Mouse (Mus musculus) cerebellum, postnatal 4 days (tissue): ENCODE measurements at regions not wholly inside any gene's neighbourhood (a gene's known extent, or its start where the extent isn't known, plus 50 kb on each side); places are given as distances from the start of the nearest gene placed in this dataset.

ENCODE experiments used
- DNase-seq, 2 experiments: peaks; one replicate each; pipeline ENCODE4 v3.0.0; 2022; ENCODE audit warnings: low spot score in 2 of 2, mixed read lengths in 1 of 2

DNA sequence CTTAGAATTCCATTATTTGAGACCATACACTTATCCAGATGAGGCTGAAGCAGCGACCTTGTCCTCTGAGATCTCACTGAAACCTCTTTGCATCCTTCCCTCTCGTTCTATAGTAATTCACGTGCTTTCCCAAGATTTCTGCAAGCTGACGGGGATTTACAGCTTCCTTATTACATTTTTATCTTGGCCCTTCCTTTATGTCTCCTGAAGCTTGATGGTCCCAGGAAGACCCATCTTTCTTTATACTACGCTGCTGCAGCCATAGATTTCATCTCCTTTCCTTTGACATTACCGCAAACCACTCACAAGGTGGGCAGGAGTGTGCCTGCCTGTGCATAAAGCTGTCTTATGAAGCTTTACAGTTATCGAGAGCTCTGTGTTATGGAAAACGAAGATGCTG lies 63.3 kb upstream of the Rbms3 start:
- DNase-seq: no peak

- DNase-seq: no peak
These were observed 62.8 kb upstream of the Rbms3 start for GRCm38 (mm10) chr9:117692486-117692885.

DNA sequence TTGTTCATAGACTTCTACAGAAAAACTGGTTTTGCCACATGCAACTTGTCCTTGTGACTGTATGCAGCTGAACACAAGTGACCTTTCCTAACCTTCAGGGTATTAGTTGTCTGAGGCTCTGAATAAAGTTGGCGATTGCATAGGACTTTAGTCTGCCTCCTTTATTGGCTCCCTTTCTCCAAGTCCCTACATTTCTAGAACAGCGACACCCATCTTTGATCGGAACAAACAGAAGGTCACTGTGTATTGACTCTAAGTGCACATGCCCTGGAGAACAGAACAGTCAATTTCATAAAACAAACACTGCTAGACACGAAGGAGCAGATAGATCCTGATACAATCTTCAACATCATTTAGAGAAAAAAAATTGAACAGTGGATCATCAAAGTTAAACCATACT lies 60.2 kb upstream of the Rbms3 start:
- DNase-seq: no peak
